Mouse (Mus musculus): ENCODE measurements around the gene Fam57b. TPM values are rescaled to one million over a fixed set of nuclear protein-coding genes. Genes with fewer than 3 reads are reported as not detected.

Gene Fam57b
- polyA plus RNA-seq, 1 experiment from 2014 or later, result 1.2 TPM

DNA sequence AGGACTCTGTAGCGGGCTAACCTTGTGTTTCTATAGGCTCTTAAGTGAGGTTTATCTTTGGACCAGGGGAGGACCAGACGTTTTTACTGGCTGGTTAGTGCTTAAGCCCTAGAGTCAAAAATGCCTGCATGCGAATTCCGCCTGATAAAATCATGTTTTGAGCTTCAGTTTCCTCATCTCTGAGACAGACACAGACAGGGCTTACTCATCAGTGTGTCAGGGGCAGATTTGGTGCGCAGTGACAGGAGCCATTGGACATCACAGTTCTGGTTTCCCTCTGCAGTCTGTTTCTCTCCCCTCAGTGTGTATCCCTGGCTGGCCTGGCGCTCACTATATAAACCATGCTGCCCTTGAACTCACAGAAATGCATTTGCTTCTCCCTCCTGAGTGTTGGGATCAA lies 5.7 kb downstream of the Fam57b start:
- H3K9me3 ChIP-seq, result no peaks in the 10 kb centered on the region
- no peak overlapping the region for H3K27ac ChIP-seq (replicated peaks)
- no peak for DNase-seq (ENCODE audit: low spot score)
- H3K36me3 ChIP-seq (replicated peaks), result peaks cover 68% of the 10 kb centered on the region
- WGBS, result 89% methylated on average over 6 of the region's 6 CpGs
- no peak overlapping the region for H3K4me3 ChIP-seq
- H3K27me3 ChIP-seq (replicated peaks; ENCODE audit: low read depth, poor library complexity, severe bottlenecking), result no peaks in the 10 kb centered on the region
- H3K4me1 ChIP-seq, result peaks cover 31% of the 10 kb centered on the region

DNA sequence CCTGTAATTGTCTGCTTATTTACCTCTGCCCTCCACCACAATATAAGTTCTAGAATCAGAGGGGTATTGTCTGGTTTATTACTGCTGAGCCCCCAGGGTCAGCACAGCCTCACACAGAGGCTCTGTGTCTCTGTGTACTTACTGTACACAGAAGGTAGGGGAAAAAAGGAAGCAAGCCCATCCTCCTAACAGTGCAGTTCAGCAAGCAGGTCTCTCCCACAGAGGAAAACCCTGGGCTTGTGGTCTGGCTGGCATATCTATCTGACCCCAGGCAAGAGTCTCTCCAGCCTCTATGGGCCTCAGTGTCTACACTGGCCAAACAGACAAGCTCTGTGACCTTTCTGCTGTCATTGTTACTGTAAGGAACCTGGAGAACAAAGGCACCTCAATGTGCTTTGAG lies 6.3 kb downstream of the Fam57b start:
- peaks cover 35% of the 10 kb centered on the region for H3K4me1 ChIP-seq
- H3K27ac ChIP-seq (replicated peaks), result no peak overlapping the region
- no peaks in the 10 kb centered on the region for H3K27me3 ChIP-seq (replicated peaks; ENCODE audit: low read depth, poor library complexity, severe bottlenecking)
- no peak overlapping the region for H3K4me3 ChIP-seq
- peaks cover 68% of the 10 kb centered on the region for H3K36me3 ChIP-seq (replicated peaks)
- H3K9me3 ChIP-seq, result no peaks in the 10 kb centered on the region
- no peak for DNase-seq (ENCODE audit: low spot score)

DNA sequence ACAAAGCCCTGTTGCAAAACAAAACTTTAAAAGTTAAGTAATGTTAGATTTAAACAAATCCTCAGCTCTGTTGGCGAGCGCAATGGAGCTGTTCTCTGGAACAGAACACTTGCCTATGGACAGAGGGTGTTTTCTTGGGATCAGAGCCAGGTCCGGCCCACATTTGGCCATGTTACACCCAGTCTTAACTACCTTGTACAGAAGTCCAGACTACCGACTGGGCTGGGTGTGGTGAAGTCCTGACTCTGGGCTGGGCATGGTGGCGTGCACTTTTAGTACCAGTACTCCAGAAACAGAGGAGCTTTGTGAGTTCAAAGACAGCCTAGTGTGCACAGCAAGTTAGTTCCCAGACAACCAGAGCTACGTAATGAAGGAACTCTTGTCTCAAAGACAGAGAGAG lies 9.5 kb downstream of the Fam57b start:
- 90% methylated on average over 6 of the region's 6 CpGs for WGBS
- H3K27ac ChIP-seq (replicated peaks), result no peak overlapping the region
- no peak for DNase-seq (ENCODE audit: low spot score)
- H3K36me3 ChIP-seq (replicated peaks), result peaks cover 56% of the 10 kb centered on the region
- peaks cover 27% of the 10 kb centered on the region for H3K4me1 ChIP-seq
- no peaks in the 10 kb centered on the region for H3K27me3 ChIP-seq (replicated peaks; ENCODE audit: low read depth, poor library complexity, severe bottlenecking)
- no peaks in the 10 kb centered on the region for H3K9me3 ChIP-seq
- H3K4me3 ChIP-seq, result no peak overlapping the region; the same call in 1 of the 2 replicates

DNA sequence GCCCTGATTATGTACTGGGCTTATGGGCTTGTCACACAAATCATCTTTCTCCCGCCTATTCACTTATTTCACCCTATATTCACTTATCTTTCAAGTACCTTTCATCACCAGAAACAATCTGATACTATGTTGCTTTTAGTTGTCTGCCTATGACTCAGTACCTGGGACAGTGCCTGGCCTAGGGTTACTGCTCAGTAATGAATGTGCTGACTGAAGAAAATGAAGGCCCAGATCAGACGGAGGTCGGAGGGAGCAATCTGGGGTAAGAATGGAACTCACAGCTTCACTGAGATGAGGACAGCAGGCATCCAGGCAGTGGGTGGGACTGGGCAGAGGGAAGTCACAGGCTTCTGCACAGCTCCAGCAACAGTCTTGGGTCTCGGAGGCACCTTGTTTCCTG lies 9.9 kb downstream of the Fam57b start:
- H3K27me3 ChIP-seq (replicated peaks; ENCODE audit: low read depth, poor library complexity, severe bottlenecking), result no peaks in the 10 kb centered on the region
- WGBS, result 73% methylated on average over 4 of the region's 4 CpGs
- peak overlapping the region; percentile 83 for H3K4me3 ChIP-seq
- peaks cover 27% of the 10 kb centered on the region for H3K4me1 ChIP-seq
- peaks cover 52% of the 10 kb centered on the region for H3K36me3 ChIP-seq (replicated peaks)
- no peaks in the 10 kb centered on the region for H3K9me3 ChIP-seq
- DNase-seq (ENCODE audit: low spot score), result no peak
- H3K27ac ChIP-seq (replicated peaks), result peak overlapping the region; percentile 91

DNA sequence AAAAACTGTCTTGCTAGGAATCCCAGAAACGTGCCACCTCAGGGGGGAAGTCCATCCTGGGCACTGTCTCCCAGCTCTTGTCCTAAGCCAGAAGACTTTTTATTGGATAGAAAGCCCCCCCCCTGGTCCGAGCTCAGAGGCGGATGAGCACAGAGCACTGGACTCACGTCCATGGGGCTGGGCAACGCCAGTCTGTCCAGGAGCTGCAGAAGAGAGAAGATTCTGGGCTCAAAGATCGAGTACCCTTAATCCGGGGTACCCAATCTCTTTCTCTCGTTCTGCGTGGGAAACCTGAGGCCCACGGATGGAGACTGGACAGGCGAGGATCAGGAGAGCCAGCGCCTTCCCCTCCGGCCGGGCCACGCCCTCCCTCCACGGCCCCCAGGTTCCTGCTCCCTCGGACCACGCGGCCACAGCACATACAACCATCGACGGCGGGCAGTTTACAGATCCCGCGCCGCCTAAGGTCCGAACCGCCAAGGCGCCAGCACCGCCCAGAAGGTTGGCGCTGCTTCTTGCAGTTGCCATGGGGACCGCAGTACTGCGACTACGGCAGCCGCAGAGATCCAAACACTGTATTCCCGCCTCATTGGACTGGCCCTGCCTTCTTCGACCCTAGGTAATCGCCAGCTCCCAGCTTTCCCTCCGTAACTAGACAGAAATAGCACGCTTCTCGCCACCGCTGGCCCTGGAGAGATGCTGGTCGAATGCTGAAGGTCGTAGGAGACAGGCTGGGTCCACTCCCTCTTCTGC lies 11.4 kb downstream of the Fam57b start:
- Histone ChIP-seq H3K27me3 (replicated peaks; ENCODE audit: low read depth, poor library complexity, severe bottlenecking) (0 out of 2 replicates have a peak, but pooled peaks cover 5% of the 10 kb centered on the region), H3K4me3 (peak overlapping the region; percentile 83), H3K36me3 (replicated peaks) (peaks cover 37% of the 10 kb centered on the region), H3K27ac (replicated peaks) (peak overlapping the region; percentile 91), H3K9me3 (no peaks in the 10 kb centered on the region), H3K4me1 (peaks cover 31% of the 10 kb centered on the region)
- DNase-seq (ENCODE audit: low spot score), result peak; percentile 91
- under 1% methylated on average over 43 of the region's 43 CpGs for WGBS

DNA sequence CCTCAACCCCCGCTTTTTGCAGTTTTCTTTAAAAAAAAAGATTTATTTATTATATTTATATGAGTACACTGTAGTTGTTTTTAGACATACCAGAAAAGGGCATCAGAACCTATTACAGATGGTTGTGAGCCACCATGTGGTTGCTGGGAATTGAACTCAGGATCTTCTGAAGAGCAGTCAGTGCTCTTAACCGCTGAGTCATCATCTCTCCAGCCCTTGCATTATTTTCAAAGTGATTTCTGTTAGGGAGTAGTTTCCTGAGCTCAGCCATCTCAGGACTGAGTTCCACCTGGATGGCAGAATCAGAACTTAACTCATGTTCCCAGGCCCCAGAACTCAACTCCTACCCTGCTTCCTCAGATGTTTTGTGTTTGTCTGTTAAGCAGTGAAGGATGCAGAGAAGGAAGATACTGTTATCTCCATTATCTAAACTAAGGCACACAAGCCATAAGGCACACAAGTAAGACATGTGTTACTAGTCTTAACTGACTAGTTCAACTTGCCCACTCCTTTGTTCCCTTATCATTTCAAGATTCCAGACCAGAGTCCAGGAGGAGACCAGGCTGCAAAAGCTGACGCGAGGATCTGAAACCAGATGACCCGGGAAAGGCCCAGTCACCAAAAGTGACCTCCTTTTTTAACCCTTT lies 12.4 kb downstream of the Fam57b start:
- peak overlapping the region; percentile 83 for H3K4me3 ChIP-seq
- H3K4me1 ChIP-seq, result peaks cover 34% of the 10 kb centered on the region
- H3K27ac ChIP-seq (replicated peaks), result peak overlapping the region; percentile 91
- H3K36me3 ChIP-seq (replicated peaks), result peaks cover 27% of the 10 kb centered on the region
- no peak for DNase-seq (ENCODE audit: low spot score)
- 64% methylated on average over 5 of the region's 5 CpGs for WGBS
- H3K9me3 ChIP-seq, result no peaks in the 10 kb centered on the region
- 0 out of 2 replicates have a peak, but pooled peaks cover 5% of the 10 kb centered on the region for H3K27me3 ChIP-seq (replicated peaks; ENCODE audit: low read depth, poor library complexity, severe bottlenecking)

DNA sequence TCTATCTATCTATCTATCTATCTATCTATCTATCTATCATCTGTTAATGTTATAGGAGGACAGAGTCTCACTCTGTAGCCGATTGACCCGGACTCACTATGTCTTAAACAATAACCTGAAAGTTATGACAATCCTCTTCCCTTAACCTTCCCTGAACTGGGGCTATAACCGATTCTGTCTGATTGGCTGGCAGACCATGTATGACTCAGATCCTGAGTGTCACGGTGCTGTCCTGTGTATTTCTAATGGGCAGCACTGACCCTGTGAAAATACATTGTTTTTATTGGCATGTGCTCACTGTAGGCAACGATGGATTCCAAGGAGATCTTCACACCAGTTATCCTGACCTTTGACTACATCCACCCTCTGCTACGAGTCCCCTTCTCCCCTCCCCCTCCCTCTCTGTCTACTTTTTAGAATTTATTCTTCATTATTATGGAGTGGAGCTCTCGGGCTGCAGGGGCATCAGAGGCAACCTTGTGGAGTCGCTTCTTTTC lies 18.3 kb downstream of the Fam57b start:
- Histone ChIP-seq H3K4me1 (peaks cover 7% of the 10 kb centered on the region; the same call in 1 of the 2 replicates), H3K27ac (replicated peaks) (no peak overlapping the region), H3K9me3 (no peaks in the 10 kb centered on the region), H3K36me3 (replicated peaks) (no peaks in the 10 kb centered on the region), H3K4me3 (no peak overlapping the region), H3K27me3 (replicated peaks; ENCODE audit: low read depth, poor library complexity, severe bottlenecking) (0 out of 2 replicates have a peak, but pooled peaks cover 5% of the 10 kb centered on the region)
- DNase-seq (ENCODE audit: low spot score), result no peak
- 74% methylated on average over 8 of the region's 8 CpGs for WGBS

DNA sequence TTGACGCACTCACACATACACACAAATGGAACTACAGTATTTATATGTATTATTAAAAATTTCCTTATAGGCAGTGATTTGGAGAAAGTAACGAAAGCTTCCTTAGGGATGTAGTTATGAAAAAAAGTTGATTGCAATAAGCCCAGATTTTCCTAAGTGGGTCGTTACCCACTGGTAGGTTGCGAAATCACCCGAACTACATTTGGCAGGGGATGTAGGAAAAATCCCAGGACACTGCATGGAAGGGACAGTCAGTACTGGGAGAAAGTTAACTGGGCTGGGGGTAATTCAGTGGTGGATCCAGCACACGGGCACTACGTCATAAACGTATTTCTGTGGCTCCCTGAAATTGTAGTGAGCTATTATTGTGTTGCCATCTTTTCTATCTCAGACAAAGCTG lies 19.0 kb downstream of the Fam57b start:
- 93% methylated on average over 8 of the region's 8 CpGs for WGBS
- H3K27ac ChIP-seq (replicated peaks), result no peak overlapping the region
- no peak overlapping the region for H3K4me3 ChIP-seq
- no peak for DNase-seq (ENCODE audit: low spot score)
- H3K36me3 ChIP-seq (replicated peaks), result no peaks in the 10 kb centered on the region
- peaks cover 7% of the 10 kb centered on the region; the same call in 1 of the 2 replicates for H3K4me1 ChIP-seq
- no peaks in the 10 kb centered on the region for H3K9me3 ChIP-seq
- H3K27me3 ChIP-seq (replicated peaks; ENCODE audit: low read depth, poor library complexity, severe bottlenecking), result 0 out of 2 replicates have a peak, but pooled peaks cover 5% of the 10 kb centered on the region

DNA sequence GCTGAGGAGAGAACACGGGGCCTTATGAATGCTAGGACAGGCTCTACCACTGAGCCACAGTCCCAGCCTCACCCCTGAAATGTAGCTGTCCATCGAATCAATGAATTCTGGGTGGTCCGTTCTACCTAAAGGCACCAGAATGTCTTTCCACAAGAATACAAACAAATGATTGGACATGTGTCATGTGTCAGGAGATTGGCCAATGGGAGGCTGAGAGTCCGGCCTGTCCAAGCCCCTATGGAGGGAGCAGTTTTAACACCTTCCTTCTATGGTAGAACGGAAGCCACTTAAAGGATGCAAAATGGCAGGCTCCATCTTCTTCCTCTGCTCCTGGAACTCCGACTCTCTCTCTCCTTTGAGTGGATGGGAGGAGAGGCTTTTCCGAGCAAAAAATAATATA lies 20.1 kb downstream of the Fam57b start:
- Histone ChIP-seq H3K9me3 (no peaks in the 10 kb centered on the region), H3K4me3 (no peak overlapping the region), H3K27me3 (replicated peaks; ENCODE audit: low read depth, poor library complexity, severe bottlenecking) (peaks cover 12% of the 10 kb centered on the region), H3K36me3 (replicated peaks) (no peaks in the 10 kb centered on the region), H3K4me1 (peaks cover 15% of the 10 kb centered on the region), H3K27ac (replicated peaks) (no peak overlapping the region)
- 86% methylated on average over 7 of the region's 7 CpGs for WGBS
- DNase-seq (ENCODE audit: low spot score), result no peak

DNA sequence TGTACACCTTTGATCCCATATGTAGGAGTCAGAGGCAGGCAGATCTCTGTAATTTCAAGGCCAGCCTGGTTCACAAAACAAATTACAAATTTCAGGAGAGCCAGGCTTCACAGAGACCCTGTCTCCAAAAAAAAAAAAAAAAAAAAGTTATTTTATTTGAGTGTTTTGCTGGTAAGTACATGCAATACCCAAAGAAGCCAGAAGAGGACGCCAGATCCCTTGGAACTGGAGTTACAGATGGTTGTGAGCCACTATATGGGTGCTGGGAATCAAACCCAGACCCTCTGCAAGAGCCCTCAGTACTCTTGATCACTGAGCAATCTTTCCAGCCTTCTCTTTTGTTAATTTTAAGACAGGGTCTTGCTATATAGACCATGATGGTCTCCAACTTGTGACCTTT lies 21.4 kb downstream of the Fam57b start:
- 31% methylated on average over 1 of the region's 1 CpGs for WGBS

DNA sequence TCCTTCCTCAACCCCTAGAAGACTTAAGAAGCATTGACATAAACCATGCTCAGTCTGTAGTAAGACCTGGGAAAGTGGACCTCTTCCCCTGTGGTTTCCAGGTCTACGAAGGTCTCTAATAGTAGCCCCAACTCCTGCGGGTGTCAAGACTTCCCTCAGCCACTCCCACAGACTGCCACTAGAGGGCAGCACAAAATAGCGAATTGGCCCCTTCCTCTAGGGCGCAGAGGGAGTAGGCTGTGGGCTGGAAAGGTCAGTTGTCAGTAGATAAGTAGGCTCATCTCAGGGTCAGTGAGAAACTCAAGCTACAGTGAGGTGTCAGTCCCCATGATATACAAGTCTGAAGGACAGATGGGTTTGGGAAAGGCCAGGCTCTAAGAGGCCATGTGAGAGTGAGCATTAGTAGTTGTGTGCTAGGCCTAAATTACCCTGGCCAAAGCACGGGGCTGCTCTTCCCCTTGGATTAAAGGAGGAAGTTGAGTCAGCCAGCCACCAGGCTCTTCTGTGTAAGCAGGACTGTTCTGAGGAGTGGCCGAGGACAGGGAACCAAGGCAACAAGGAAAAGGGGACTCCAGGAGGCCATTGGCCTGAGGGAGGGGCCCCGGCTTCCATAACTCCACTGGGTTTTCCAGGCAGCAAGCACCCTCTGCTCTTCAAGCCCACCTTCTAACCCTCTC lies 24.5 kb downstream of the Fam57b start:
- Histone ChIP-seq H3K9me3 (no peaks in the 10 kb centered on the region), H3K27ac (replicated peaks) (no peak overlapping the region)

More for the DNA sequence above, 21.4 kb downstream of the Fam57b start:
- Histone ChIP-seq H3K36me3 (replicated peaks) (no peaks in the 10 kb centered on the region), H3K27ac (replicated peaks) (no peak overlapping the region), H3K9me3 (no peaks in the 10 kb centered on the region), H3K27me3 (replicated peaks; ENCODE audit: low read depth, poor library complexity, severe bottlenecking) (peaks cover 19% of the 10 kb centered on the region), H3K4me1 (peaks cover 23% of the 10 kb centered on the region), H3K4me3 (no peak overlapping the region)
- no peak for DNase-seq (ENCODE audit: low spot score)

DNA sequence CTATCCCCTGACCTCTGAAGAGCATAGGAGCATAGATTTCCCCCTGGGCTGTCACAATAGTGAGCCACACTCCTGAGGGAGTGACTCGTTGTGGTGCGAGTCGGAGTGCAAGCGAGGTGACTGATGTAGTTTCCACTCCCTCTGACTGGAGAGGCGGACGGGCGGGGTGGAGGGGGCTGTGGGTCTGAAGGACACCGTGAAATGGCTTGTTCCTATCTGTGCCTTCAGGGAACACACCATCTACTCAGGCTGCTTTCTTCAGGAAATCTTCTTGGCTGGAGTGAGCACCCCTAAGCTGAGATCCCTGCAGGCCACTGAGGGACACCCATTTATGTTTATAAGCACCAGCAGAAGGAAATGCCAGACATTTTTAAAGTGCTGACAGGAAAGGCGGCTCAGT lies 25.3 kb downstream of the Fam57b start:
- no peak for DNase-seq (ENCODE audit: low spot score)
- no peaks in the 10 kb centered on the region for H3K9me3 ChIP-seq
- peak overlapping the region; percentile 59; the same call in 1 of the 2 replicates for H3K27ac ChIP-seq (replicated peaks)
- H3K4me1 ChIP-seq, result peaks cover 25% of the 10 kb centered on the region
- peak overlapping the region; percentile 58 for H3K4me3 ChIP-seq
- peaks cover 41% of the 10 kb centered on the region for H3K27me3 ChIP-seq (replicated peaks; ENCODE audit: low read depth, poor library complexity, severe bottlenecking)
- WGBS, result 8% methylated on average over 9 of the region's 9 CpGs
- H3K36me3 ChIP-seq (replicated peaks), result no peaks in the 10 kb centered on the region

More for the DNA sequence above, 24.5 kb downstream of the Fam57b start:
- H3K4me1 ChIP-seq, result peaks cover 25% of the 10 kb centered on the region
- H3K27me3 ChIP-seq (replicated peaks; ENCODE audit: low read depth, poor library complexity, severe bottlenecking), result peaks cover 36% of the 10 kb centered on the region
- peak; percentile 83 for DNase-seq (ENCODE audit: low spot score)
- no peaks in the 10 kb centered on the region for H3K36me3 ChIP-seq (replicated peaks)
- 20% methylated on average over 7 of the region's 7 CpGs for WGBS
- 0 out of 2 replicates have a peak overlapping the region, but pooled peaks have one; percentile 58 for H3K4me3 ChIP-seq

Measured in embryonic facial prominence, embryonic 10.5 days (tissue).